Mouse (Mus musculus) forebrain, embryonic 10.5 days (tissue): ENCODE results near the gene Oasl2. TPM values are rescaled to one million over a fixed set of nuclear protein-coding genes. Genes with fewer than 3 reads are reported as not detected.
A peak's percentile ranks its signal among the peaks of the same experiment; 100 is the strongest.
"Not testable (repeated sequence)": the region's sequence is repeated elsewhere in the genome, so short reads cannot be mapped to it uniquely, and the experiment has no call there.

Experiments used
- DNase-seq: peaks from one replicate; pipeline ENCODE4 v3.0.0-alpha.2; 2017; ENCODE audit warnings: low spot score; ENCODE audit errors: extremely low spot score
- H3K27ac ChIP-seq: fragments of 300-500 bp; sonication (generic); 2 replicates; pipeline ENCODE4 v1.5.1; 2016; ENCODE audit warnings: mild to moderate bottlenecking
- H3K27me3 ChIP-seq: fragments of 300-500 bp; sonication (generic); 2 replicates; pipeline ENCODE4 v1.6.1; 2016; ENCODE audit warnings: mild to moderate bottlenecking; ENCODE audit not compliant: poor library complexity, severe bottlenecking
- H3K36me3 ChIP-seq: fragments of 300-500 bp; sonication (generic); replicated peaks from 2 replicates; pipeline ENCODE4 v1.6.1; 2016; ENCODE audit warnings: mild to moderate bottlenecking, moderate library complexity
- H3K4me1 ChIP-seq: fragments of 300-500 bp; sonication (generic); 2 replicates; pipeline ENCODE4 v1.6.1; 2016
- H3K4me3 ChIP-seq: fragments of 300-500 bp; sonication (generic); 2 replicates; pipeline ENCODE4 v1.5.1; 2016; ENCODE audit warnings: mild to moderate bottlenecking, moderate library complexity
- H3K9me3 ChIP-seq: fragments of 300-500 bp; sonication (generic); 2 replicates; pipeline ENCODE4 v1.6.1; 2016; ENCODE audit warnings: mild to moderate bottlenecking, moderate library complexity
- WGBS: fragments of 180-500 bp; shearing (Covaris S2); methylation state at CpG from one replicate; pipeline ENCODE4 v1.1.7; 2016; 5-methylcytosine and 5-hydroxymethylcytosine counted together
- polyA plus RNA-seq: library from polyadenylated mRNA; unstranded; fragments of >200 nt; fragmentation: Nextera tagmentation; extraction: Ambion mirVana; gene quantifications from 2 replicates; pipeline ENCODE4 v1.2.1, GENCODE M21; 2016

Gene Oasl2
- polyA plus RNA-seq, 1 experiment from 2014 or later, result 0.45 TPM

GRCm38 (mm10) chr5:114917357-114917756, 20.6 kb downstream of the Oasl2 start:
- DNase-seq, H3K4me3 ChIP-seq, H3K36me3 ChIP-seq, H3K9me3 ChIP-seq, H3K27me3 ChIP-seq, H3K27ac ChIP-seq, H3K4me1 ChIP-seq: not testable (repeated sequence)
- WGBS, result 93% methylated on average over 5 of the region's 5 CpGs

- H3K4me3 ChIP-seq, result no peak overlapping the region
- H3K36me3 ChIP-seq, result no peaks in the 10 kb centered on the region
- H3K27me3 ChIP-seq, result no peaks in the 10 kb centered on the region
- DNase-seq, result no peak
- 82% methylated on average over 19 of the region's 19 CpGs for WGBS
- no peak overlapping the region for H3K27ac ChIP-seq
- no peaks in the 10 kb centered on the region for H3K9me3 ChIP-seq
- H3K4me1 ChIP-seq, result peaks cover 9% of the 10 kb centered on the region; the same call in 1 of the 2 replicates
Measured at GRCm38 (mm10) chr5:114921551-114922365, 25.0 kb downstream of the Oasl2 start.

- WGBS, result 70% methylated on average over 10 of the region's 10 CpGs
- peaks cover 9% of the 10 kb centered on the region; the same call in 1 of the 2 replicates for H3K4me1 ChIP-seq
Measured at GRCm38 (mm10) chr5:114922366-114922731, 25.6 kb downstream of the Oasl2 start.

GRCm38 (mm10) chr5:114922998-114923473, 26.3 kb downstream of the Oasl2 start, which contains the start of gene Oasl1:
Gene Oasl1 (plus strand): TSS chr5:114923240.
- peaks cover 9% of the 10 kb centered on the region; the same call in 1 of the 2 replicates for H3K4me1 ChIP-seq
- no peaks in the 10 kb centered on the region for H3K36me3 ChIP-seq
- H3K27me3 ChIP-seq, result no peaks in the 10 kb centered on the region
- 0 out of 2 replicates have a peak within 1 kb of the TSS, but pooled peaks have one; percentile 11 for H3K27ac ChIP-seq
- 75% methylated on average over 15 of the region's 15 CpGs for WGBS
- no peak within 1 kb of the TSS for H3K4me3 ChIP-seq
- no peak for DNase-seq
- no peaks in the 10 kb centered on the region for H3K9me3 ChIP-seq

More at GRCm38 (mm10) chr5:114922366-114922731, 25.6 kb downstream of the Oasl2 start:
- H3K9me3 ChIP-seq, result no peaks in the 10 kb centered on the region
- H3K27me3 ChIP-seq, result no peaks in the 10 kb centered on the region
- no peak overlapping the region for H3K4me3 ChIP-seq
- no peaks in the 10 kb centered on the region for H3K36me3 ChIP-seq
- DNase-seq, result no peak
- no peak overlapping the region for H3K27ac ChIP-seq

- Histone ChIP-seq H3K9me3 (no peaks in the 10 kb centered on the region), H3K36me3 (no peaks in the 10 kb centered on the region), H3K4me3 (no peak overlapping the region), H3K27ac (no peak overlapping the region), H3K27me3 (no peaks in the 10 kb centered on the region), H3K4me1 (peaks cover 9% of the 10 kb centered on the region; the same call in 1 of the 2 replicates)
- DNase-seq, result no peak
- WGBS, result 90% methylated on average over 1 of the region's 1 CpGs
Measured at GRCm38 (mm10) chr5:114926153-114926684, 29.5 kb downstream of the Oasl2 start.

GRCm38 (mm10) chr5:114926753-114927152, 30.0 kb downstream of the Oasl2 start:
- H3K4me3 ChIP-seq, result no peak overlapping the region
- 86% methylated on average over 9 of the region's 9 CpGs for WGBS
- DNase-seq, result no peak
- no peaks in the 10 kb centered on the region for H3K27me3 ChIP-seq
- no peaks in the 10 kb centered on the region for H3K9me3 ChIP-seq
- H3K36me3 ChIP-seq, result no peaks in the 10 kb centered on the region
- H3K27ac ChIP-seq, result no peak overlapping the region
- H3K4me1 ChIP-seq, result peaks cover 9% of the 10 kb centered on the region; the same call in 1 of the 2 replicates

GRCm38 (mm10) chr5:114931626-114932025, 34.9 kb downstream of the Oasl2 start:
- WGBS, result 73% methylated on average over 5 of the region's 5 CpGs
- H3K9me3 ChIP-seq, result no peaks in the 10 kb centered on the region
- no peaks in the 10 kb centered on the region for H3K36me3 ChIP-seq
- H3K27me3 ChIP-seq, result no peaks in the 10 kb centered on the region
- no peak for DNase-seq
- H3K27ac ChIP-seq, result no peak overlapping the region
- H3K4me1 ChIP-seq, result peaks cover 15% of the 10 kb centered on the region
- no peak overlapping the region for H3K4me3 ChIP-seq

GRCm38 (mm10) chr5:114933206-114933605, 36.5 kb downstream of the Oasl2 start:
- Histone ChIP-seq H3K4me3 (no peak overlapping the region), H3K27ac (no peak overlapping the region), H3K36me3 (no peaks in the 10 kb centered on the region), H3K9me3 (peaks cover 1% of the 10 kb centered on the region; the same call in 1 of the 2 replicates), H3K27me3 (no peaks in the 10 kb centered on the region), H3K4me1 (peaks cover 22% of the 10 kb centered on the region)
- DNase-seq, result no peak
- WGBS, result 83% methylated on average over 8 of the region's 8 CpGs

GRCm38 (mm10) chr5:114935838-114936237, 39.1 kb downstream of the Oasl2 start:
- Histone ChIP-seq H3K36me3 (no peaks in the 10 kb centered on the region), H3K9me3 (peaks cover 8% of the 10 kb centered on the region; the same call in 1 of the 2 replicates), H3K4me1 (peaks cover 22% of the 10 kb centered on the region), H3K4me3 (no peak overlapping the region), H3K27me3 (no peaks in the 10 kb centered on the region), H3K27ac (0 out of 2 replicates have a peak overlapping the region, but pooled peaks have one; percentile 8)
- no peak for DNase-seq
- 30% methylated on average over 3 of the region's 3 CpGs for WGBS

GRCm38 (mm10) chr5:114941138-114941537, 44.4 kb downstream of the Oasl2 start:
- H3K27ac ChIP-seq, DNase-seq, H3K4me3 ChIP-seq, H3K27me3 ChIP-seq, H3K9me3 ChIP-seq: not testable (repeated sequence)
- Histone ChIP-seq H3K36me3 (peaks cover 15% of the 10 kb centered on the region), H3K4me1 (peaks cover 22% of the 10 kb centered on the region)
- 59% methylated on average over 3 of the region's 3 CpGs for WGBS

GRCm38 (mm10) chr5:114942074-114942765, 45.5 kb downstream of the Oasl2 start, which contains the start of gene 2210016L21Rik:
Gene 2210016L21Rik (plus strand): TSS chr5:114942158.
- peak; percentile 90 for DNase-seq
- WGBS, result 2% methylated on average over 39 of the region's 39 CpGs
- no peaks in the 10 kb centered on the region for H3K27me3 ChIP-seq
- peaks cover 8% of the 10 kb centered on the region; the same call in 1 of the 2 replicates for H3K9me3 ChIP-seq
- H3K27ac ChIP-seq, result peak within 1 kb of the TSS; percentile 93
- H3K36me3 ChIP-seq, result peaks cover 25% of the 10 kb centered on the region
- H3K4me1 ChIP-seq, result peaks cover 19% of the 10 kb centered on the region
- peak within 1 kb of the TSS; percentile 94 for H3K4me3 ChIP-seq

GRCm38 (mm10) chr5:114942766-114943130, 46.0 kb downstream of the Oasl2 start:
- WGBS, result 50% methylated on average over 4 of the region's 4 CpGs
- Histone ChIP-seq H3K27ac (peak overlapping the region; percentile 93), H3K4me3 (peak overlapping the region; percentile 94), H3K27me3 (no peaks in the 10 kb centered on the region), H3K36me3 (peaks cover 31% of the 10 kb centered on the region), H3K9me3 (peaks cover 8% of the 10 kb centered on the region; the same call in 1 of the 2 replicates), H3K4me1 (peaks cover 15% of the 10 kb centered on the region)
- no peak for DNase-seq
